Mouse (Mus musculus) spleen, postnatal 0 days (tissue): ENCODE data around the gene Mpst. TPM values are rescaled to one million over a fixed set of nuclear protein-coding genes. Genes with fewer than 3 reads are reported as not detected.

ENCODE experiments used
- polyA plus RNA-seq: library from polyadenylated mRNA; unstranded; fragments of >200 nt; fragmentation: Nextera tagmentation; extraction: Ambion mirVana; gene quantifications from 2 replicates; pipeline ENCODE4 v1.2.1, GENCODE M21; 2015

Gene Mpst
- 5.7 and 5.9 TPM in 2 replicates for polyA plus RNA-seq

DNA sequence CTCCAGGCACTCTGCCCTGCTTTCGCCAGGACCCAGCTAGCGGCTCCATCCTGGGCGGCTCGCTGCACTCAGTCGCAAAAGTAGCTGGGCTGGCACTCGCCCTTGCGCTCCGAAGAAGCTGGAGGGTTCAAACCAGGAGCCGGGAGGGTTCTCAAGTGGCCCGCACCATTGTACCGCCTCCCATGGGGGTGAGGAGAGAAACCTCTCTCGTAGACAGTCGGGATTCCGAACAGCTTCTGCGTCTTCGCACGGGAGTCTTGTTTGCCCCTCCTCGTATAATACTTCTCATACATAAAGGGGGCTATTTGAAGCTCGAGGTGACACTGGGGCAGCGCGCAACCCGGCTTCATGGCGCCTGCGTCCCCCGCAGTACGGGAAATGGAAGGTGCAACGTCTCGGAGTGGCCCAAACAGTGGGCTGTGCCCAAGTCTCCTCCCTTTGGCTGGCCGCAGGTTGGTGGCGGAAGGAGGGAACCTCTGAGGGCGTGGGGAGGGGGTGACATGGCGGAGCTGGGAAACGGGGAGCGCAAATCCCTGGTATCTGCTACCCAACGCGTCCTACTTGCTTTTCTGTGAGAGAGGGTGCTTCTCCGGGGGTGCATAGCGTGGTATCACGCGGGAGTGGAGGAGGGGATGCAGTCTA lies at the start of gene Mpst:
Gene Mpst (plus strand): TSS at position 124 of the 642 bp plus-strand sequence.

DNA sequence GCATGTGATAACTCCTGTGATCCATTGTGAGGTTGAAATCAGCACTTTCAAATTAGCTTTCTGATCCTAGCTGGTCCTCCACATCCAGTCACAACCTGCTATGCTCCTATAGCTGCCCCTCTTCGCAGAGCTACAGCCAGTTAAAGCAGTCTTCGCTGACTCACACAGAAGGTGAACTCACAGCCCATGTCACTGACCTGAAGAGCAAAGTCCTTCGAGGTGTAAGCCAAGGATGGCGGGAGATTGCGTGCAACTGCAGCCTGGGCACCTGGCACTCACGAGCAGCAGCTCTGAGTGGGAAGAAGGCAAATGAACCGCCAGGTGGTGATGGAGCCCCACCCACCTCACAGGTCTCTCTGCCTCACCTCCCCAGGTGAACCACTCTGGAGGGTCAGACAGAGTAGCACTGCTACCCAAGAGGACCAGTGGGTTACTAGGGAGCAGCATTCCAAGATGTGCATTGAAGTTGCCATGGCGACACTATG lies 10.7 kb upstream of the Mpst start, which contains the start of gene Tex33:
Gene Tex33 (minus strand): TSS at position 435 of the 485 bp plus-strand sequence.

DNA sequence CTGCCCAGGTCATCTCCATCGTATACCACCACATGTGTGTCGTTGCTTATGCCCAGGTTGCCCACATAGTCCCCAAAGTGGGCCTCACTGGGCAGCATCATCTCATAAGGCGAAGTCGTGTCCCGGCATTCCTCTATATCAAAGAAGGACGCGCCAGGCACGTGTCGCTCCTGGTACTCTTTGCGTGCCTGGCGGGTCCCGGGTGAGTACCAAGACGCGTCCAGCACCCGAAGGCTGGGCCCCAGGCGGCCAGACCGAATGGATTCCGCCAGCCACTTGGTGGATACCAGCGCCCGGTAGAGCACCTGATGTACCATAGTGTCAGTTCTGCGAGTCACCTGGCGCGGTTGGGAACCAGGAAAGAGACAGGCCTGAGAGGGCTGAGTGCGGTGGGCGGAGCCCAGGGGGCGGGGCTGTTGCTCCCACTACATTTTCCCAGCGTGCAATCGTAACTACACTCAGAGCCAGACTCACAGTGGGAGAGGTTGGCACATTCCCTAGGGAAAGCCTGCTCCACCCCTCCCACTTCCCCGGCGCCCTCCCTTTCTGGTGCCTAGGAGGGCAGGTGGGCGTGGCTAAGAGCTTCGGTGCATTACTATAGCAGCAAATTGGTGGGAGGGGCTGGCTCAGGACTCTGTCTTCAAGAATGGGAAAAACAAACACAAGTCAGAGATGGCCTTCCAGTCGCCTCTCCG lies 552 bp upstream of the Mpst start, which contains the start of gene Tst:
Gene Tst (minus strand): TSS at position 391 of the 695 bp plus-strand sequence.

DNA sequence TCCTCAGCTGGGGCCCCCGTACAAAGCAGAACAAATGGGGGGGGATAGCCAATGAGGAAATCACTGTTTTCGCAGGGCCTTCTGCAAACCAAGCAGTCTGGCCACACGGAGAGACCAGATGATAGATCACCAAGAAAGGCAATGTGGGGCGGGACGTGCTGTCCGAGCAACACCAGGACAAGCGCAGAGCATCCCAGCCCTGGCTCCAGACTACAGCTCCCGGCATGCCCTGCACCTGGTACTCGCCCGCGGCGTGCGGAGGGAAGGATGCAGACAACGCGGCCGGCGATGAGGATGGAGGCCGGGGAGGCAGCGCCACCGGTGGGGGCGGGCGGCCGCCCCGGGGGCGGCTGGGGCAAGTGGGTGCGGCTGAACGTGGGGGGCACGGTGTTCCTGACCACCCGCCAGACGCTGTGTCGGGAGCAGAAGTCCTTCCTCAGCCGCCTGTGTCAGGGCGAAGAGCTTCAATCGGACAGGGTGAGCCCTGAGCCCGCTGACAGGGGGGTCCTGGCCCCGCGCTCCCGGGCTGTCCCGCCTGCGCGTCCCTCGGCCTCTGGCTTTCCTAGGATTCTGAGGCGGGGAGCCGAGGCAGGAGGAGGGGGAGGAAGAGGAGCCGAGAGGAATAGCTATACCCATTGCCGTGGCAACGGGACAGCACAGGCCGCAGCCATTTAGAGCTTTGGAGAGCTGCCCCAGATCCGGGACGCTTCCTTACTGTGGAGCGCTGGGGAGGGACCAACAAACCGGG lies 22.3 kb downstream of the Mpst start, which contains the start of gene Kctd17:
Gene Kctd17 (plus strand): TSS at position 174 of the 748 bp plus-strand sequence.

Other genes starting within 250 kb of the Mpst start
- 60.5 and 60.7 TPM in 2 replicates for gene Ift27, start 232.3 kb upstream of the Mpst start, polyA plus RNA-seq
- not detected in 2 replicates for gene Pvalb, start 200.0 kb upstream of the Mpst start, polyA plus RNA-seq
- gene Ncf4, start 161.6 kb upstream of the Mpst start, polyA plus RNA-seq: 91.3 and 109 TPM in 2 replicates
- 2.0 and 2.5 TPM in 2 replicates for gene Csf2rb2, start 100.7 kb upstream of the Mpst start, polyA plus RNA-seq
- 10.7 and 15.6 TPM in 2 replicates for gene Csf2rb, start 80.7 kb upstream of the Mpst start, polyA plus RNA-seq
- not detected in 2 replicates for gene Tex33, start 10.5 kb upstream of the Mpst start, polyA plus RNA-seq
- 28.7 and 36.2 TPM in 2 replicates for gene Tst, start 509 bp upstream of the Mpst start, polyA plus RNA-seq
- 15.1 and 17.1 TPM in 2 replicates for gene Kctd17, start 22.1 kb downstream of the Mpst start, polyA plus RNA-seq
- 0.11 and 0.30 TPM in 2 replicates for gene Tmprss6, start 62.2 kb downstream of the Mpst start, polyA plus RNA-seq
- 2.8 and 4.1 TPM in 2 replicates for gene Il2rb, start 88.9 kb downstream of the Mpst start, polyA plus RNA-seq
- gene C1qtnf6, start 125.0 kb downstream of the Mpst start, polyA plus RNA-seq: 8.1 and 10.1 TPM in 2 replicates
- gene Sstr3, start 138.3 kb downstream of the Mpst start, polyA plus RNA-seq: not detected in 2 replicates
- gene Rac2, start 166.4 kb downstream of the Mpst start, polyA plus RNA-seq: 213 and 273 TPM in 2 replicates
- 22.1 and 29.7 TPM in 2 replicates for gene Cyth4, start 190.6 kb downstream of the Mpst start, polyA plus RNA-seq